Mouse (Mus musculus) stomach, postnatal 0 days (tissue): ENCODE results near the gene Gm9732. TPM values are rescaled to one million over a fixed set of nuclear protein-coding genes. Genes with fewer than 3 reads are reported as not detected.
"Not testable (repeated sequence)": the region's sequence is repeated elsewhere in the genome, so short reads cannot be mapped to it uniquely, and the experiment has no call there.

Source experiments
- ATAC-seq: fragments of 200-750 bp; cut with Nextera tagmentation; 2 replicates; pipeline ENCODE4 v1.8.0; 2017; ENCODE audit not compliant: low FRiP score, low TSS enrichment
- DNase-seq: peaks from one replicate; pipeline ENCODE4 v3.0.0-alpha.2; 2016; ENCODE audit warnings: low spot score
- H3K27ac ChIP-seq: fragments of 300-500 bp; sonication (generic); replicated peaks from 2 replicates; pipeline ENCODE4 v1.5.1; 2014; ENCODE audit warnings: mild to moderate bottlenecking, control low read depth
- H3K27me3 ChIP-seq: fragments of 300-500 bp; sonication (generic); 2 replicates; pipeline ENCODE4 v1.6.1; 2014; ENCODE audit warnings: low read length; ENCODE audit not compliant: control insufficient read depth, insufficient read depth
- H3K36me3 ChIP-seq: fragments of 300-500 bp; sonication (generic); 2 replicates; pipeline ENCODE4 v1.6.1; 2014; ENCODE audit warnings: low read length, mixed read lengths; ENCODE audit not compliant: control insufficient read depth, insufficient read depth
- H3K4me1 ChIP-seq: fragments of 300-500 bp; sonication (generic); replicated peaks from 2 replicates; pipeline ENCODE4 v1.6.1; 2014; ENCODE audit warnings: antibody characterized with exemption; ENCODE audit not compliant: control insufficient read depth, insufficient read depth
- H3K4me2 ChIP-seq: fragments of 300-500 bp; sonication (generic); replicated peaks from 2 replicates; pipeline ENCODE4 v1.6.1; 2014; ENCODE audit warnings: low read depth, mild to moderate bottlenecking, control low read depth, moderate library complexity
- H3K4me3 ChIP-seq: fragments of 300-500 bp; sonication (generic); 2 replicates; pipeline ENCODE4 v1.5.1; 2014; ENCODE audit warnings: low read depth, low read length, control low read depth
- H3K9ac ChIP-seq: fragments of 300-500 bp; sonication (generic); 2 replicates; pipeline ENCODE4 v1.6.1; 2014; ENCODE audit warnings: mild to moderate bottlenecking, low read length, control low read depth, mixed read lengths
- H3K9me3 ChIP-seq: fragments of 300-500 bp; sonication (generic); 2 replicates; pipeline ENCODE4 v1.6.1; 2016; ENCODE audit warnings: low read length; ENCODE audit not compliant: control insufficient read depth
- WGBS: fragments of 180-500 bp; shearing (Covaris S2); extraction: QIAGEN DNeasy Blood & Tissue Kit; methylation state at CpG from one replicate; pipeline ENCODE4 v1.1.7; 2014; 5-methylcytosine and 5-hydroxymethylcytosine counted together
- polyA plus RNA-seq: library from polyadenylated mRNA; unstranded; fragments of >200 nt; fragmentation: Nextera tagmentation; extraction: Ambion mirVana; gene quantifications from 2 replicates; pipeline ENCODE4 v1.2.1, GENCODE M21; 2015

The Gm9732 gene
- polyA plus RNA-seq, 1 experiment from 2014 or later, result not detected

DNA sequence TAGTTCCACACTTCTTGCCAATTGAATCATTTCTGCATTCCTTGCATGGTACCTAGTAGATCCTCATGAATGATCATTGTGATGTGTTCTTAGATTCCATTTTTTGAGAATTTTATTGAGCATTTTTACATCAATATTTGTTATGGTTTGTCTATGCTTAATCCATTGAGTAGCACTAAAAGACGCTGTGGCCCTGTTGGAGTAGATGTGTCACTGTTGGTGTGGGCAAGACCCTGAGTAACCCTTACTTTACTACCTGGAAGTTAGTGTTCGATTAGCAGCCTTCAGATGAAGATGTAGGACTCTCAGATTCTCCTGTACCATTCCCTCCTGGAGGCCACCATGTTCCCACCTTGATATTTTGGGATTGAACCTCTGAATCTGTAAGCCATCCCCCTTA is 53.8 kb downstream of the Gm9732 start:
- 64% methylated on average over 2 of the region's 2 CpGs for WGBS
- not testable (repeated sequence) for DNase-seq, H3K4me3 ChIP-seq, H3K9ac ChIP-seq, H3K27ac ChIP-seq, H3K36me3 ChIP-seq, H3K27me3 ChIP-seq, H3K9me3 ChIP-seq, ATAC-seq, H3K4me1 ChIP-seq, H3K4me2 ChIP-seq

DNA sequence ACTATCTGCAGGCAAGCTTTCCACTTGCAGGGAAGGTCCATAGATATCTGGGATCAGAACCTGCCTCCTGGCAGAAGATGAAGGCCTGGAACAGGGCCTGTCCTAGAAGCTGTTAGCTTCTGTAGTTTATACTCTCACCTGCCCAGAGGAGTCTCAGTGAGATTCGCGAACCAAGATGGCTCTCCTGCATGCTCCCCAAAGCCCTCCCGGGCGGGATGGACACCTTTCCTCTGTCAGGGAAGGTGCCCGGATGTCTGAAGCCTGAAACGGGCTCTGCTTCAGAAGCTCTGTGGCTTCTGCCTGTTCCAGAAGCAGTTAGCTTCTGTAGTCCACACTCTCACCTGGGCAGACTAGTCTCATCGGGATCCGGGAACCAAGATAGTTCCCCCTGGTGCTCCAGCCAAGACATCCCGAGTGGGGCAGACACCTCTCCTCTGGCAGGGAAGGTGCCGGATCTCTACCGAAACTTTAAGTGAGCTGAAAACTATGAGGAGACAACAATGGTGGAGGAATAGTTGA is 56.6 kb downstream of the Gm9732 start:
- H3K27ac ChIP-seq, H3K4me2 ChIP-seq, ATAC-seq, H3K27me3 ChIP-seq, H3K4me3 ChIP-seq, H3K9ac ChIP-seq, H3K36me3 ChIP-seq, H3K9me3 ChIP-seq, H3K4me1 ChIP-seq: not testable (repeated sequence)
- peak; percentile 4 for DNase-seq
- 90% methylated on average over 9 of the region's 11 CpGs for WGBS

DNA sequence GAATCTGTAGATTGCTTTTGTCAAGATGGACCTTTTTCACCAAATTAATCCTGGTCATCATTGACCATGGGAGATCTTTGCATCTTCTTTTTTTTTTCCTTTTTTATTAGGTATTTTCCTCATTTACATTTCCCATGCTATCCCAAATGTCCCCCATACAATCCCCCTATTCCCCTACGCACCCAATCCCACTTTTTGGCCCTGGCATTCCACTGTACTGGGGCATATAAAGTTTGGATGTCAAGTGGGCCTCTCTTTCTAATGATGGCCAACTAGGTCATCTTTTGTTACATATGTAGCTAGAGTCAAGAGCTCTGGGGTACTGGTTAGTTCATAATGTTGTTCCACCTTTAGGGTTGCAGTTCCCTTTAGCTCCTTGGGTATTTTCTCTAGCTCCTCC is 62.8 kb downstream of the Gm9732 start:
- H3K4me1 ChIP-seq, H3K36me3 ChIP-seq, H3K9me3 ChIP-seq, ATAC-seq, H3K4me2 ChIP-seq, H3K4me3 ChIP-seq, H3K9ac ChIP-seq, DNase-seq, H3K27ac ChIP-seq, H3K27me3 ChIP-seq: not testable (repeated sequence)
- 53% methylated on average over 1 of the region's 1 CpGs for WGBS

DNA sequence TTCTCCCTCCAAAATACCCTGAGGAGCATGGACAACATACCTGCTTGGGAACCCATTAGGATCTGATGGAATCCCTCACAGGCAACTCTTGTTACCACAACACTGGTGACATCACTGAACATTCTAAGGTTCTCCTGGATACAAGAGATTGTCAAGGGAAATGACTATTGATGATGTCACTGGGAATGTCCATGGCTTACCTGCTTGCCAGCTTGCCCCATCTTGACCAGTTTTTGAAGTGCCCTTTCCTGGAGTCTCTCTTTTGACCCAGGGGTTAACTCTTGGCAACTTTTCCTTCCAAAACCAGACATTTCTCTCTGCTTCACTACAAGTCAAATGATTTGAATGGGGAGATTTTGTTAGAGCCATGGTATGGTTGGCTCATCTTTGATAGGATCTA is 72.9 kb downstream of the Gm9732 start, which contains the start of gene 1700001F09Rik:
1700001F09Rik (minus strand) TSS at position 101 of the 400 bp plus-strand sequence.
- H3K27ac ChIP-seq, H3K4me2 ChIP-seq, ATAC-seq, H3K9me3 ChIP-seq, H3K36me3 ChIP-seq, H3K4me3 ChIP-seq, H3K27me3 ChIP-seq, H3K4me1 ChIP-seq, H3K9ac ChIP-seq, DNase-seq: not testable (repeated sequence)

DNA sequence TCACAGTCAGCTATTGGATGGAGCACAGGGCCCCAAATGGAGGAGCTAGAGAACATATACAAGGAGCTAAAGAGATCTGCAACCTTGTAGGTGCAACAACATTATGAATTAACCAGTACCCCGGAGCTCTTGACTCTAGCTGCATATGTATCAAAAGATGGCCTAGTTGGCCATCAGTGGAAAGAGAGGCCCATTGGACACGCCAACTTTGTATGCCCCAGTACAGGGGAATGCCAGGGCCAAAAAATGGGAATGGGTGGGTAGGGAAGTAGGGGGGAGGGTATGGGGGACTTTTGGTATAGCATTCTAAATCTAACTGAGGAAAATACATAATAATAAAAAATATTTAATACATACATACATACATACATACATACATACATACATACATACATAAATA is 78.1 kb downstream of the Gm9732 start:
- H3K4me2 ChIP-seq, H3K36me3 ChIP-seq, H3K4me1 ChIP-seq, H3K4me3 ChIP-seq, H3K27me3 ChIP-seq, H3K27ac ChIP-seq, H3K9me3 ChIP-seq, H3K9ac ChIP-seq, ATAC-seq, DNase-seq: not testable (repeated sequence)
- 85% methylated on average over 2 of the region's 2 CpGs for WGBS

Other genes with a start within 250 kb of the Gm9732 start
- not detected in 2 replicates for gene Gm8094, start 198.4 kb upstream of the Gm9732 start, polyA plus RNA-seq
- gene Gm8104, start 174.4 kb upstream of the Gm9732 start, polyA plus RNA-seq, result not detected in 2 replicates
- not detected in 2 replicates for gene Gm7233, start 95.2 kb upstream of the Gm9732 start, polyA plus RNA-seq
- gene Gm8122, start 39.7 kb upstream of the Gm9732 start, polyA plus RNA-seq, result not detected in 2 replicates
- not detected in 2 replicates for gene Gm8126, start 16.4 kb upstream of the Gm9732 start, polyA plus RNA-seq
- gene Gm8127, start 18.8 kb downstream of the Gm9732 start, polyA plus RNA-seq, result not detected in 2 replicates
- gene 1700001F09Rik, start 72.8 kb downstream of the Gm9732 start, polyA plus RNA-seq, result not detected in 2 replicates
- not detected in 2 replicates for gene Gm8138, start 141.3 kb downstream of the Gm9732 start, polyA plus RNA-seq